Mouse (Mus musculus) midbrain, embryonic 15.5 days (tissue): ENCODE results near the gene Cntnap2. TPM values are rescaled to one million over a fixed set of nuclear protein-coding genes. Genes with fewer than 3 reads are reported as not detected.
"Not testable (repeated sequence)": the region's sequence is repeated elsewhere in the genome, so short reads cannot be mapped to it uniquely, and the experiment has no call there.

Experiments used
- ATAC-seq: fragments of 200-750 bp; cut with Nextera tagmentation; replicated peaks from 2 replicates; pipeline ENCODE4 v1.8.0; 2017; ENCODE audit warnings: moderate TSS enrichment
- H3K27ac ChIP-seq: fragments of 300-500 bp; sonication (generic); 2 replicates; pipeline ENCODE4 v1.5.1; 2015; ENCODE audit warnings: mild to moderate bottlenecking, inconsistent platforms
- H3K27me3 ChIP-seq: fragments of 300-500 bp; sonication (generic); replicated peaks from 2 replicates; pipeline ENCODE4 v1.6.1; 2015; ENCODE audit warnings: inconsistent platforms
- H3K36me3 ChIP-seq: fragments of 300-500 bp; sonication (generic); replicated peaks from 2 replicates; pipeline ENCODE4 v1.6.1; 2015; ENCODE audit warnings: inconsistent platforms
- H3K4me1 ChIP-seq: fragments of 300-500 bp; sonication (generic); 2 replicates; pipeline ENCODE4 v1.6.1; 2015; ENCODE audit warnings: inconsistent platforms
- H3K4me2 ChIP-seq: fragments of 300-500 bp; sonication (generic); 2 replicates; pipeline ENCODE4 v1.6.1; 2015; ENCODE audit warnings: inconsistent platforms, mild to moderate bottlenecking, moderate library complexity
- H3K4me3 ChIP-seq: fragments of 300-500 bp; sonication (generic); 2 replicates; pipeline ENCODE4 v1.5.1; 2015; ENCODE audit warnings: mild to moderate bottlenecking, inconsistent platforms
- H3K9ac ChIP-seq: fragments of 300-500 bp; sonication (generic); 2 replicates; pipeline ENCODE4 v1.6.1; 2015; ENCODE audit warnings: mild to moderate bottlenecking, inconsistent platforms
- H3K9me3 ChIP-seq: fragments of 300-500 bp; sonication (generic); 2 replicates; pipeline ENCODE4 v1.6.1; 2016; ENCODE audit warnings: inconsistent platforms
- WGBS: fragments of 180-500 bp; shearing (Covaris S2); methylation state at CpG from one replicate; pipeline ENCODE4 v1.1.7; 2015; ENCODE audit warnings: mixed read lengths; 5-methylcytosine and 5-hydroxymethylcytosine counted together
- polyA plus RNA-seq: library from polyadenylated mRNA; unstranded; fragments of >200 nt; fragmentation: Nextera tagmentation; extraction: Ambion mirVana; gene quantifications from 2 replicates; pipeline ENCODE4 v1.2.1, GENCODE M21; 2015

The Cntnap2 gene
- polyA plus RNA-seq, 1 experiment from 2014 or later, result 68.3 TPM

DNA sequence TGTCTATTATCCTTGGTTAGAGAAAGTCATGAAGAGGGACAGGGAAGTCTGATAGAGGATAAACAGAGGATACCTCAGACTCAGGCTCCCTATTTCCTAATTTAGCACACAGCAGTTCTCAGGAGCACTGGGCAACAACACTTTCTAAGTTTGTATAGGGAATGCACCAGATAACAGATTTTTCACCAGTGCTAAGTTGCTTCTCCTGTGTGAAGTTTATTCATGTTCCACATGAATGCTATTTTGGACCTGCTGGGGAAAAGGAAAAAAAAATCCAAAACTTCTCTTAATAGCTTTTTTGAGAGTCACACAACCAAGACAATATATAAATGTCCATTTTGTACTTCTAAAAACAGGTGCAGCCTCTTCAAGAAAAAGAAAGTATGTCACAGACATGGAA, 1361.2 kb downstream of the Cntnap2 start:
- H3K27me3 ChIP-seq, result no peaks in the 10 kb centered on the region
- no peak overlapping the region for H3K9ac ChIP-seq
- H3K4me2 ChIP-seq, result no peak overlapping the region
- no peak overlapping the region for H3K27ac ChIP-seq
- H3K4me3 ChIP-seq, result no peak overlapping the region
- no peaks in the 10 kb centered on the region for H3K4me1 ChIP-seq
- no peaks in the 10 kb centered on the region for H3K36me3 ChIP-seq
- no peak for ATAC-seq
- no peaks in the 10 kb centered on the region for H3K9me3 ChIP-seq

- no peak overlapping the region for H3K4me3 ChIP-seq
- no peaks in the 10 kb centered on the region for H3K36me3 ChIP-seq
- no peak overlapping the region for H3K9ac ChIP-seq
- H3K27ac ChIP-seq, result no peak overlapping the region
- WGBS, result 33% methylated on average over 5 of the region's 5 CpGs
- H3K4me1 ChIP-seq, result no peaks in the 10 kb centered on the region
- no peaks in the 10 kb centered on the region for H3K27me3 ChIP-seq
- H3K9me3 ChIP-seq, result no peaks in the 10 kb centered on the region
- peak; percentile 66 for ATAC-seq
- H3K4me2 ChIP-seq, result no peak overlapping the region
Measured at GRCm38 (mm10) chr6:46428231-46428630, 1369.1 kb downstream of the Cntnap2 start.

DNA sequence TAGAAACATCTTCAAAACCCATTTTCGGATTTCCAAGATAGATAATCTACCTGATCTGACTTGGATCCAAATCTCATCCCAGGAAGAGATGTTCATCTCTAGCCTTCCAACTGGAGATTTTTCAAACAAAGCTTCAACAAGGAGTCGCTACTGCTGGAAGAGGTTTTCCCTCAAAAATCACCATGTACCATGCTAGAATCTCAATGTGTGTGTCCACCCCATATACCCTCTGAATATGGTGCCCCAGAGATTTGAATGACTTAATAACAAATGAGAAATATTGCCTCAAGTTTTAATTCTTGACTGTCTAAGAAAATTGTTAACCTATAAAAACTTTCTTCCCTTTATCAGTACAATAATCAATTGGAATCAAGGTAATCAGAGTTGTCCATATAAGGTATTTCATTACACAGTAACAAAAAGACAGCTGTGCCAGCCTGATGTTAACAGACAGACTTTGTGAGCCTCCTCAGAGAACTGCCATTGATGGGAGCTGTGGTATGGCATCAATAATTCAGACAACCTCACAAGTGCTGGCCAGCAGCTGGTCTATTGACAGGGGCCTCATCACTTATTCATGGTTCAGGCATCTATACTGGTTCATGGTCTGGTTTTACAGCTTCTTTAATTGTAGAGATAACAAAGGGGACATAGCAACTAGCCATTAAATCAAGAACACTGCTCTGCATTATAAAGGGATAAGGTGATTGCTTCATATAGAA, 1391.9 kb downstream of the Cntnap2 start:
- H3K9ac ChIP-seq, result no peak overlapping the region
- ATAC-seq, result peak; percentile 52; the same call in 1 of the 2 replicates
- H3K36me3 ChIP-seq, result no peaks in the 10 kb centered on the region
- H3K4me1 ChIP-seq, result no peaks in the 10 kb centered on the region
- H3K27ac ChIP-seq, result no peak overlapping the region
- H3K9me3 ChIP-seq, result no peaks in the 10 kb centered on the region
- H3K4me2 ChIP-seq, result no peak overlapping the region
- 80% methylated on average over 2 of the region's 2 CpGs for WGBS
- no peak overlapping the region for H3K4me3 ChIP-seq
- no peaks in the 10 kb centered on the region for H3K27me3 ChIP-seq

- no peak overlapping the region for H3K4me3 ChIP-seq
- H3K9ac ChIP-seq, result no peak overlapping the region
- ATAC-seq, result no peak
- no peaks in the 10 kb centered on the region for H3K36me3 ChIP-seq
- WGBS, result 61% methylated on average over 4 of the region's 4 CpGs
- no peak overlapping the region for H3K4me2 ChIP-seq
- no peaks in the 10 kb centered on the region for H3K9me3 ChIP-seq
- no peaks in the 10 kb centered on the region for H3K4me1 ChIP-seq
- H3K27ac ChIP-seq, result no peak overlapping the region
- H3K27me3 ChIP-seq, result no peaks in the 10 kb centered on the region
Measured at GRCm38 (mm10) chr6:46472683-46473082, 1413.5 kb downstream of the Cntnap2 start.

DNA sequence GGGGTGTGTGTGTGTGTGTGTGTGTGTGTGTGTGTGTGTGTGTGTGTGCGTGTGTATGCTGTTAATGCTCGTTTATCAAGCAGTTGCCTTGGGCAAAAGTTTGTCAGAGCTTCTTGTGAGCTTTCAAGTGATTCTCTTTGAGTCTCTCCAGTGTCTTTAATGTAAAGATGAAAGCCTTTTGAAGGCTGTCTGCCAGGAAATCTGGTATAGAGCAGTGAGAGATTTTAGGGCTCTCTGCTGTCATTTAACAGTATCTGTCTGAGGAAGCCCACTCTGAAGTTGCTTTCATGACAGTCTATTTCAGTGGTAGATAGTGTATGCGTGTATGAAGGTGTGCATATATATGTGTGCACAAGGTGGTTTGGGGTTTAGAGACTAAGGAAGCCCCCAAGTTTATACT, 1425.2 kb downstream of the Cntnap2 start:
- peak; percentile 84 for ATAC-seq
- no peaks in the 10 kb centered on the region for H3K27me3 ChIP-seq

GRCm38 (mm10) chr6:46502786-46503185, 1443.6 kb downstream of the Cntnap2 start:
- WGBS, result 59% methylated on average over 1 of the region's 1 CpGs
- H3K9me3 ChIP-seq, result no peaks in the 10 kb centered on the region
- H3K36me3 ChIP-seq, result no peaks in the 10 kb centered on the region
- no peaks in the 10 kb centered on the region for H3K27me3 ChIP-seq
- no peak overlapping the region for H3K4me2 ChIP-seq
- H3K4me3 ChIP-seq, result no peak overlapping the region
- H3K27ac ChIP-seq, result no peak overlapping the region
- no peak overlapping the region for H3K9ac ChIP-seq
- ATAC-seq, result no peak
- H3K4me1 ChIP-seq, result no peaks in the 10 kb centered on the region

More for the DNA sequence above, 1425.2 kb downstream of the Cntnap2 start:
- Histone ChIP-seq H3K4me2 (no peak overlapping the region), H3K9ac (no peak overlapping the region), H3K27ac (peak overlapping the region; percentile 48; the same call in 1 of the 2 replicates), H3K36me3 (no peaks in the 10 kb centered on the region), H3K4me1 (no peaks in the 10 kb centered on the region), H3K4me3 (no peak overlapping the region), H3K9me3 (no peaks in the 10 kb centered on the region)
- 51% methylated on average over 3 of the region's 3 CpGs for WGBS

DNA sequence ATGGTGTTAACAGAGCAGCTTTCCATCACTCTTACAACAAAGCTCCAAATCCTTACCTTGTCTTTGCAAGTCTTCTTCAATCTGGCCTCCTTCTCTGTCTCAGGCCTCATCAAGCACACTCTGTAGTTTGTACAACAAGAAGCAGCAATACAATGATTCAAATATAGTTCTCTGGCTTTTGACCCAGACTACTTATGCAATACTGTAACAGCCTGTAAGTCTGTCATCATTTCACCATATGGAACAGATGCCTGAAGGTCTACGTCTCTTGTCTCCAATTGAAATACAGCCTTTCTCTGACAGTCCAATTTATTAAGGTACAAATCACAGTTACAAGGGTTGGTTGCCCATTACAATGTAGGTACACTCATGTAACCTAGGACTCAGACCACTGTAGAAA, 1453.7 kb downstream of the Cntnap2 start:
- H3K9ac ChIP-seq, result no peak overlapping the region
- H3K4me1 ChIP-seq, result no peaks in the 10 kb centered on the region
- H3K27me3 ChIP-seq, result no peaks in the 10 kb centered on the region
- H3K27ac ChIP-seq, result no peak overlapping the region
- no peak for ATAC-seq
- WGBS, result 91% methylated on average over 1 of the region's 1 CpGs
- H3K36me3 ChIP-seq, result no peaks in the 10 kb centered on the region
- H3K4me3 ChIP-seq, result no peak overlapping the region
- H3K4me2 ChIP-seq, result no peak overlapping the region
- no peaks in the 10 kb centered on the region for H3K9me3 ChIP-seq

DNA sequence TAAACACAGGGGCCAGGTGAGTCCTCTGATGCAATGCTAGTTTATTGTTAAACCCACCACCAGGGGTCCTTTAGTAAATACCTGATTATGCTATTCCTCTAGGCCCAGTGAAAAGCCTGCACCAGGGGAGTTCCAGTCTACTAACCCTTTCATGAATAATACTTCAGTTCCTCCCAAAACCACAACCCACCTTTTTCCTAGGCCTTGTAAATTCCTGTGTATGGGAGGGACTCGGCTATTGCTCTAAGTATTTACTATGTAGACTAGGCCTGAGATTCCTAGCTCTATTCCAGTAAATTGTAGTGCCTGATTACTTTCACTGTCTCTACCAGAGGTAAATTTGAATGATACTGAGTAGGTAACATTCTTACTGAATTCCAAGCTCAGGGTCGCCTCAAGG, 1478.4 kb downstream of the Cntnap2 start:
- H3K9me3 ChIP-seq, H3K9ac ChIP-seq, H3K4me3 ChIP-seq, H3K36me3 ChIP-seq, ATAC-seq, H3K4me2 ChIP-seq, H3K27ac ChIP-seq, H3K4me1 ChIP-seq, H3K27me3 ChIP-seq: not testable (repeated sequence)
- 90% methylated on average over 2 of the region's 2 CpGs for WGBS

- Histone ChIP-seq H3K4me2 (no peak overlapping the region), H3K36me3 (no peaks in the 10 kb centered on the region), H3K27me3 (no peaks in the 10 kb centered on the region), H3K27ac (no peak overlapping the region), H3K9ac (no peak overlapping the region), H3K4me3 (no peak overlapping the region), H3K4me1 (0 out of 2 replicates have a peak, but pooled peaks cover 4% of the 10 kb centered on the region), H3K9me3 (no peaks in the 10 kb centered on the region)
- no peak for ATAC-seq
- 93% methylated on average over 2 of the region's 2 CpGs for WGBS
Measured at GRCm38 (mm10) chr6:46563470-46563869, 1504.3 kb downstream of the Cntnap2 start.

- ATAC-seq, result no peak
- Histone ChIP-seq H3K4me3 (no peak overlapping the region), H3K4me2 (no peak overlapping the region), H3K27ac (no peak overlapping the region), H3K27me3 (no peaks in the 10 kb centered on the region), H3K9me3 (no peaks in the 10 kb centered on the region), H3K36me3 (no peaks in the 10 kb centered on the region), H3K9ac (no peak overlapping the region), H3K4me1 (no peaks in the 10 kb centered on the region)
- WGBS, result 47% methylated on average over 3 of the region's 3 CpGs
Measured at GRCm38 (mm10) chr6:46575055-46575454, 1515.9 kb downstream of the Cntnap2 start.

GRCm38 (mm10) chr6:46612365-46612764, 1553.2 kb downstream of the Cntnap2 start:
- ATAC-seq, result no peak
- Histone ChIP-seq H3K36me3 (no peaks in the 10 kb centered on the region), H3K9me3 (no peaks in the 10 kb centered on the region), H3K9ac (no peak overlapping the region), H3K27ac (0 out of 2 replicates have a peak overlapping the region, but pooled peaks have one; percentile 29), H3K4me3 (no peak overlapping the region), H3K4me1 (no peaks in the 10 kb centered on the region), H3K27me3 (no peaks in the 10 kb centered on the region), H3K4me2 (no peak overlapping the region)

GRCm38 (mm10) chr6:46612872-46613271, 1553.7 kb downstream of the Cntnap2 start:
- no peak overlapping the region for H3K27ac ChIP-seq
- H3K4me2 ChIP-seq, result no peak overlapping the region
- no peaks in the 10 kb centered on the region for H3K9me3 ChIP-seq
- H3K36me3 ChIP-seq, result no peaks in the 10 kb centered on the region
- no peak overlapping the region for H3K9ac ChIP-seq
- no peaks in the 10 kb centered on the region for H3K27me3 ChIP-seq
- peak; percentile 78 for ATAC-seq
- H3K4me3 ChIP-seq, result no peak overlapping the region
- H3K4me1 ChIP-seq, result no peaks in the 10 kb centered on the region
- 72% methylated on average over 3 of the region's 3 CpGs for WGBS

- no peaks in the 10 kb centered on the region for H3K4me1 ChIP-seq
- no peaks in the 10 kb centered on the region for H3K9me3 ChIP-seq
- no peak for ATAC-seq
- no peaks in the 10 kb centered on the region for H3K27me3 ChIP-seq
- H3K4me2 ChIP-seq, result no peak overlapping the region
- 65% methylated on average over 1 of the region's 1 CpGs for WGBS
- H3K9ac ChIP-seq, result no peak overlapping the region
- H3K27ac ChIP-seq, result no peak overlapping the region
- no peaks in the 10 kb centered on the region for H3K36me3 ChIP-seq
- no peak overlapping the region for H3K4me3 ChIP-seq
Measured at GRCm38 (mm10) chr6:46669018-46669417, 1609.9 kb downstream of the Cntnap2 start.
